Mouse (Mus musculus): ENCODE measurements around the gene Abi3. TPM values are rescaled to one million over a fixed set of nuclear protein-coding genes. Genes with fewer than 3 reads are reported as not detected.
A peak's percentile ranks its signal among the peaks of the same experiment; 100 is the strongest.

Gene Abi3
- polyA plus RNA-seq, 1 experiment from 2014 or later = 2.4 TPM

- H3K9me3 ChIP-seq (ENCODE audit: control insufficient read depth, low read length) = no peaks in the 10 kb centered on the region
- H3K4me2 ChIP-seq (ENCODE audit: low read length) = no peak overlapping the region
- H3K9ac ChIP-seq (ENCODE audit: low read depth, low read length) = no peak overlapping the region
- ATAC-seq = no peak
- H3K4me1 ChIP-seq (ENCODE audit: control insufficient read depth, insufficient read depth, low read depth, low read length) = peaks cover 7% of the 10 kb centered on the region; the same call in 1 of the 2 replicates
- 60% methylated on average over 10 of the region's 10 CpGs for WGBS
- no peak overlapping the region for H3K27ac ChIP-seq (ENCODE audit: low read depth, low read length)
- H3K27me3 ChIP-seq (replicated peaks; ENCODE audit: control insufficient read depth, insufficient read depth, low read length) = no peaks in the 10 kb centered on the region; the same call in 1 of the 2 replicates
- H3K4me3 ChIP-seq (ENCODE audit: low read length) = no peak overlapping the region
- no peaks in the 10 kb centered on the region for H3K36me3 ChIP-seq (ENCODE audit: control insufficient read depth, insufficient read depth, low read length)
Measured at GRCm38 (mm10) chr11:95841498-95841830, 812 bp downstream of the Abi3 start.

GRCm38 (mm10) chr11:95840694-95841497 lies 1.4 kb downstream of the Abi3 start:
- H3K27me3 ChIP-seq (replicated peaks; ENCODE audit: control insufficient read depth, insufficient read depth, low read length) = peaks cover 3% of the 10 kb centered on the region; the same call in 1 of the 2 replicates
- WGBS = 76% methylated on average over 5 of the region's 5 CpGs
- no peak overlapping the region for H3K4me3 ChIP-seq (ENCODE audit: low read length)

GRCm38 (mm10) chr11:95838999-95839868 lies 3.0 kb downstream of the Abi3 start:
- H3K4me2 ChIP-seq (ENCODE audit: low read length) = no peak overlapping the region
- H3K4me3 ChIP-seq (ENCODE audit: low read length) = no peak overlapping the region
- H3K9me3 ChIP-seq (ENCODE audit: control insufficient read depth, low read length) = no peaks in the 10 kb centered on the region
- H3K27me3 ChIP-seq (replicated peaks; ENCODE audit: control insufficient read depth, insufficient read depth, low read length) = peaks cover 13% of the 10 kb centered on the region
- 57% methylated on average over 8 of the region's 8 CpGs for WGBS
- no peak for ATAC-seq
- no peak overlapping the region for H3K27ac ChIP-seq (ENCODE audit: low read depth, low read length)
- no peaks in the 10 kb centered on the region for H3K36me3 ChIP-seq (ENCODE audit: control insufficient read depth, insufficient read depth, low read length)
- H3K4me1 ChIP-seq (ENCODE audit: control insufficient read depth, insufficient read depth, low read depth, low read length) = peaks cover 8% of the 10 kb centered on the region
- H3K9ac ChIP-seq (ENCODE audit: low read depth, low read length) = no peak overlapping the region

More at GRCm38 (mm10) chr11:95840694-95841497, 1.4 kb downstream of the Abi3 start:
- Histone ChIP-seq H3K36me3 (ENCODE audit: control insufficient read depth, insufficient read depth, low read length) (no peaks in the 10 kb centered on the region), H3K27ac (ENCODE audit: low read depth, low read length) (no peak overlapping the region), H3K4me1 (ENCODE audit: control insufficient read depth, insufficient read depth, low read depth, low read length) (peaks cover 8% of the 10 kb centered on the region; the same call in 1 of the 2 replicates), H3K4me2 (ENCODE audit: low read length) (no peak overlapping the region), H3K9ac (ENCODE audit: low read depth, low read length) (no peak overlapping the region), H3K9me3 (ENCODE audit: control insufficient read depth, low read length) (no peaks in the 10 kb centered on the region)
- ATAC-seq = no peak

- 74% methylated on average over 4 of the region's 4 CpGs for WGBS
Measured at GRCm38 (mm10) chr11:95838598-95838997, 3.7 kb downstream of the Abi3 start.

GRCm38 (mm10) chr11:95837059-95837458 lies 5.2 kb downstream of the Abi3 start, which contains the start of gene Gngt2:
Gngt2 (plus strand) TSS chr11:95837216.
- ATAC-seq = no peak
- Histone ChIP-seq H3K4me2 (ENCODE audit: low read length) (no peak within 1 kb of the TSS), H3K4me1 (ENCODE audit: control insufficient read depth, insufficient read depth, low read depth, low read length) (peaks cover 16% of the 10 kb centered on the region), H3K27me3 (replicated peaks; ENCODE audit: control insufficient read depth, insufficient read depth, low read length) (peaks cover 34% of the 10 kb centered on the region), H3K27ac (ENCODE audit: low read depth, low read length) (0 out of 2 replicates have a peak within 1 kb of the TSS, but pooled peaks have one; percentile 36), H3K4me3 (ENCODE audit: low read length) (no peak within 1 kb of the TSS), H3K36me3 (ENCODE audit: control insufficient read depth, insufficient read depth, low read length) (no peaks in the 10 kb centered on the region), H3K9me3 (ENCODE audit: control insufficient read depth, low read length) (no peaks in the 10 kb centered on the region), H3K9ac (ENCODE audit: low read depth, low read length) (no peak within 1 kb of the TSS)
- 55% methylated on average over 10 of the region's 10 CpGs for WGBS

More at GRCm38 (mm10) chr11:95838598-95838997, 3.7 kb downstream of the Abi3 start:
- Histone ChIP-seq H3K27me3 (replicated peaks; ENCODE audit: control insufficient read depth, insufficient read depth, low read length) (peaks cover 20% of the 10 kb centered on the region), H3K4me2 (ENCODE audit: low read length) (no peak overlapping the region), H3K36me3 (ENCODE audit: control insufficient read depth, insufficient read depth, low read length) (no peaks in the 10 kb centered on the region), H3K4me3 (ENCODE audit: low read length) (no peak overlapping the region), H3K9me3 (ENCODE audit: control insufficient read depth, low read length) (no peaks in the 10 kb centered on the region), H3K4me1 (ENCODE audit: control insufficient read depth, insufficient read depth, low read depth, low read length) (peaks cover 12% of the 10 kb centered on the region), H3K9ac (ENCODE audit: low read depth, low read length) (no peak overlapping the region), H3K27ac (ENCODE audit: low read depth, low read length) (no peak overlapping the region)
- ATAC-seq = no peak

GRCm38 (mm10) chr11:95836433-95836832 lies 5.8 kb downstream of the Abi3 start:
- no peak overlapping the region for H3K4me3 ChIP-seq (ENCODE audit: low read length)
- no peaks in the 10 kb centered on the region for H3K9me3 ChIP-seq (ENCODE audit: control insufficient read depth, low read length)
- H3K27me3 ChIP-seq (replicated peaks; ENCODE audit: control insufficient read depth, insufficient read depth, low read length) = peaks cover 40% of the 10 kb centered on the region
- no peak overlapping the region for H3K4me2 ChIP-seq (ENCODE audit: low read length)
- 58% methylated on average over 6 of the region's 6 CpGs for WGBS
- no peak for ATAC-seq
- no peak overlapping the region for H3K27ac ChIP-seq (ENCODE audit: low read depth, low read length)
- H3K4me1 ChIP-seq (ENCODE audit: control insufficient read depth, insufficient read depth, low read depth, low read length) = peaks cover 16% of the 10 kb centered on the region
- H3K9ac ChIP-seq (ENCODE audit: low read depth, low read length) = no peak overlapping the region
- no peaks in the 10 kb centered on the region for H3K36me3 ChIP-seq (ENCODE audit: control insufficient read depth, insufficient read depth, low read length)

- no peak overlapping the region for H3K27ac ChIP-seq (ENCODE audit: low read depth, low read length)
- H3K36me3 ChIP-seq (ENCODE audit: control insufficient read depth, insufficient read depth, low read length) = no peaks in the 10 kb centered on the region
- 50% methylated on average over 6 of the region's 6 CpGs for WGBS
- H3K9me3 ChIP-seq (ENCODE audit: control insufficient read depth, low read length) = no peaks in the 10 kb centered on the region
- peaks cover 18% of the 10 kb centered on the region for H3K4me1 ChIP-seq (ENCODE audit: control insufficient read depth, insufficient read depth, low read depth, low read length)
- no peak overlapping the region for H3K9ac ChIP-seq (ENCODE audit: low read depth, low read length)
- ATAC-seq = no peak
- peaks cover 46% of the 10 kb centered on the region for H3K27me3 ChIP-seq (replicated peaks; ENCODE audit: control insufficient read depth, insufficient read depth, low read length)
- H3K4me3 ChIP-seq (ENCODE audit: low read length) = no peak overlapping the region
- no peak overlapping the region for H3K4me2 ChIP-seq (ENCODE audit: low read length)
Measured at GRCm38 (mm10) chr11:95835832-95836231, 6.4 kb downstream of the Abi3 start.

GRCm38 (mm10) chr11:95834742-95835710 lies 7.2 kb downstream of the Abi3 start:
- no peak overlapping the region for H3K27ac ChIP-seq (ENCODE audit: low read depth, low read length)
- no peak overlapping the region for H3K9ac ChIP-seq (ENCODE audit: low read depth, low read length)
- no peak for ATAC-seq
- H3K36me3 ChIP-seq (ENCODE audit: control insufficient read depth, insufficient read depth, low read length) = no peaks in the 10 kb centered on the region
- H3K9me3 ChIP-seq (ENCODE audit: control insufficient read depth, low read length) = no peaks in the 10 kb centered on the region
- 23% methylated on average over 15 of the region's 15 CpGs for WGBS
- peaks cover 26% of the 10 kb centered on the region for H3K4me1 ChIP-seq (ENCODE audit: control insufficient read depth, insufficient read depth, low read depth, low read length)
- H3K4me3 ChIP-seq (ENCODE audit: low read length) = no peak overlapping the region
- H3K27me3 ChIP-seq (replicated peaks; ENCODE audit: control insufficient read depth, insufficient read depth, low read length) = peaks cover 49% of the 10 kb centered on the region
- H3K4me2 ChIP-seq (ENCODE audit: low read length) = no peak overlapping the region

Measured in hindbrain, embryonic 16.5 days (tissue).